In genomic region chr13:21846356-21846755, GRCm38 (mm10) we compare ENCODE assay signal across 16 mouse cellular contexts. TPM values are rescaled to one million over a fixed set of nuclear protein-coding genes. Genes with fewer than 3 reads are reported as not detected.
"Had no signal": no experiment of that assay in that cellular context is flagged by ENCODE, and none has a peak within 500 bp of the region (broad histone marks: within the 10 kb centered on the region; RNA-seq: fewer than 3 reads in every experiment).

No protein-coding gene starts in this region.

RNA-seq across cellular contexts. Expression of gene Hist1h4m, which starts 34.8 kb away (rescaled TPM):
- polyA plus RNA-seq: kidney, embryonic 16.5 days; limb, embryonic 12.5 days; limb, embryonic 15.5 days; liver, embryonic 15.5 days; lung, embryonic 16.5 days; midbrain, embryonic 11.5 days; midbrain, embryonic 14.5 days; neural tube, embryonic 11.5 days; stomach, embryonic 14.5 days; stomach, postnatal 0 days; thymus, adult 2 months had no signal

RNA-seq across cellular contexts. Expression of gene Hist1h2ao, which starts 36.1 kb away (rescaled TPM):
- total RNA-seq: left cerebral cortex, postnatal 14 days; left cerebral cortex, postnatal 4 days; midbrain, postnatal 0 days had no signal
- polyA plus RNA-seq: kidney, embryonic 16.5 days; limb, embryonic 12.5 days; limb, embryonic 15.5 days; lung, adult 2 months; midbrain, embryonic 14.5 days; midbrain, postnatal 0 days; neural tube, embryonic 11.5 days; neural tube, embryonic 14.5 days; stomach, embryonic 14.5 days; thymus, adult 2 months had no signal
